Mouse (Mus musculus) ES-E14 (cell line): Measurements from ENCODE around the gene Tmem165. TPM values are rescaled to one million over a fixed set of nuclear protein-coding genes. Genes with fewer than 3 reads are reported as not detected.

ENCODE experiments used
- DNase-seq: peaks from one replicate; pipeline ENCODE4 v3.0.0-alpha.2; 2013; ENCODE audit warnings: low read depth, low spot score
- H3K27ac ChIP-seq: 2 replicates; pipeline ENCODE4 v1.5.1; 2012; ENCODE audit warnings: low read depth, mild to moderate bottlenecking, low read length, moderate library complexity, mixed read lengths; ENCODE audit not compliant: poor library complexity, insufficient read depth, severe bottlenecking
- H3K36me3 ChIP-seq: 2 replicates; pipeline ENCODE4 v1.6.1; 2012; ENCODE audit warnings: mild to moderate bottlenecking, low read length, moderate library complexity, mixed read lengths; ENCODE audit not compliant: control insufficient read depth, poor library complexity, insufficient read depth, severe bottlenecking
- H3K4me1 ChIP-seq, 2 experiments: fragments of 150-350 bp in 1 of 2; sonication (generic) in 1 of 2; 2 replicates each; pipeline ENCODE4 v1.6.1; 2012; ENCODE audit warnings: low read length in 2 of 2, mild to moderate bottlenecking in 1 of 2, mixed read lengths in 1 of 2; ENCODE audit not compliant: control insufficient read depth in 2 of 2, insufficient read depth in 2 of 2, poor library complexity in 1 of 2
- H3K4me3 ChIP-seq, 2 experiments: fragments of 150-350 bp in 1 of 2; sonication (generic) in 1 of 2; 2 replicates each; pipeline ENCODE4 v1.5.1; 2012; ENCODE audit warnings: low read length in 2 of 2, low read depth in 1 of 2, mild to moderate bottlenecking in 1 of 2, mixed read lengths in 1 of 2; ENCODE audit not compliant: insufficient read depth in 1 of 2, poor library complexity in 1 of 2, severe bottlenecking in 1 of 2
- H3K9ac ChIP-seq: 2 replicates; pipeline ENCODE4 v1.6.1; 2012; ENCODE audit warnings: low read depth, mild to moderate bottlenecking, low read length, mixed read lengths; ENCODE audit not compliant: poor library complexity, insufficient read depth, severe bottlenecking
- H3K9me3 ChIP-seq: fragments of 150-350 bp; sonication (generic); 2 replicates; pipeline ENCODE4 v1.6.1; 2012; ENCODE audit warnings: low read depth, mild to moderate bottlenecking, low read length; ENCODE audit not compliant: control insufficient read depth, insufficient read depth
- CHD2 ChIP-seq: IDR thresholded peaks from 2 replicates; pipeline ENCODE4 v1.6.1; 2014; ENCODE audit warnings: mild to moderate bottlenecking, low read depth, low read length, inconsistent platforms
- HCFC1 ChIP-seq: IDR thresholded peaks from 2 replicates; pipeline ENCODE4 v1.6.1; 2012; ENCODE audit warnings: low read length, inconsistent platforms, borderline replicate concordance; ENCODE audit not compliant: insufficient read depth
- MAFK ChIP-seq: IDR thresholded peaks from 2 replicates; pipeline ENCODE4 v1.6.1; 2014; ENCODE audit warnings: mild to moderate bottlenecking, low read depth, low read length, inconsistent platforms; ENCODE audit not compliant: insufficient read depth
- ZC3H11A ChIP-seq: IDR thresholded peaks from 2 replicates; pipeline ENCODE4 v1.6.1; 2012; ENCODE audit warnings: low read depth, mild to moderate bottlenecking, inconsistent platforms, low read length, borderline replicate concordance
- ZNF384 ChIP-seq: IDR thresholded peaks from 2 replicates; pipeline ENCODE4 v1.6.1; 2012; ENCODE audit warnings: low read depth, low read length, inconsistent platforms
- in situ Hi-C, 2 experiments: fragments of 600-800 bp; cut with MboI; formaldehyde crosslinking; loops; one replicate each; pipeline ENCODE4 v1.15.1; 2025; ENCODE audit warnings: low sequenced_read_pairs in 2 of 2, inconsistent platforms in 1 of 2; ENCODE audit not compliant: unreplicated experiment in 2 of 2
- total RNA-seq: library from RNA; depleted of rRNA; stranded (reverse); fragments of 300-350 nt; gene quantifications from 2 replicates; pipeline ENCODE4 v1.2.3, GENCODE M21; 2012

The Tmem165 gene
- total RNA-seq, 1 experiment, result 104 TPM

DNA sequence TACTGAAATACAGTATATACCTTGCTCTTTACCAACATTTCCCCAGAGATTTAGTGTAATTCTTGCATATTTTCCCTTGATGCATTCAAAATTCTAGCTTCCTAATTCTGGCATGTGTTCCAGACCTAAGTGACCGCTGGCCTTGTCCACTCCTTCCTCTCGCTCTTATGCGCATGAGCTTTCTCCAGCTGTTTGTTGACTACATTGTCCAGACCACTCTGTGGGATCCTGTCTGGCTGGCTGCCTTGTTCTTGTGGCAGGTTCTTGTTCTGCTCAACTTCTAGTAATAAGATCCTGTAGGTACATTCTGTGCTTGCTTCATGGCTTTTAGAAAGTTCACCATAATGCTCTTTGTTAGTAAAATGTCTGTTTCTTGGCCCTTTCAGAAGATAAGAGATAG lies 19.5 kb downstream of the Tmem165 start:
- Histone ChIP-seq H3K9me3 (no peaks in the 10 kb centered on the region), H3K27ac (no peak overlapping the region), H3K4me3 (no peak overlapping the region), H3K36me3 (peaks cover 26% of the 10 kb centered on the region), H3K4me1 (no peaks in the 10 kb centered on the region), H3K9ac (no peak overlapping the region)
- DNase-seq, result no peak
- in situ Hi-C loops, result no loop called here
- TF ChIP-seq ZNF384 (no peak), ZC3H11A (no peak), HCFC1 (no peak), CHD2 (no peak)

DNA sequence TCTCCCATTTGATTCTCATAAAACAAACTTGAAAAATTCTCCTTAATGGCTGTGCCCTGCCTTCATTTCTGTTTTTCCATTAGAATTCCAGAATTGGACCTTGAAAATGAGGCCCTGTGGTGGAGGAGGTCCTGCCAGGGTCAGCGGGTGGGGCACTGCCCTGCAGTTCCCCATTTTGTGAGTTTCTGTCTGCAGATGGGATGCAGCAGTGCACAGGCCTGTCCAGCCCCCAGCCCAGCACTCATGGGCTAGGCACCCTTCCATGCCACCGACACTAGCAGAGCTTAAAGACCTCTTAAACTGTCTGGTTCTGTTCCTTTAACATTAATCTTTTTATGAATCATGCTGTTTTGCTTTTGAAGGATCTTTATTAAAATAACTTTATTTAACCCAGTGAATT lies 22.2 kb downstream of the Tmem165 start:
- in situ Hi-C loops, result no loop called here
- H3K4me3 ChIP-seq, result no peak overlapping the region
- H3K9ac ChIP-seq, result no peak overlapping the region
- TF ChIP-seq ZC3H11A (no peak), ZNF384 (no peak), CHD2 (no peak), MAFK (no peak), HCFC1 (no peak)
- no peaks in the 10 kb centered on the region for H3K4me1 ChIP-seq
- no peak overlapping the region for H3K27ac ChIP-seq
- peaks cover 21% of the 10 kb centered on the region for H3K36me3 ChIP-seq
- no peaks in the 10 kb centered on the region for H3K9me3 ChIP-seq
- DNase-seq, result no peak

DNA sequence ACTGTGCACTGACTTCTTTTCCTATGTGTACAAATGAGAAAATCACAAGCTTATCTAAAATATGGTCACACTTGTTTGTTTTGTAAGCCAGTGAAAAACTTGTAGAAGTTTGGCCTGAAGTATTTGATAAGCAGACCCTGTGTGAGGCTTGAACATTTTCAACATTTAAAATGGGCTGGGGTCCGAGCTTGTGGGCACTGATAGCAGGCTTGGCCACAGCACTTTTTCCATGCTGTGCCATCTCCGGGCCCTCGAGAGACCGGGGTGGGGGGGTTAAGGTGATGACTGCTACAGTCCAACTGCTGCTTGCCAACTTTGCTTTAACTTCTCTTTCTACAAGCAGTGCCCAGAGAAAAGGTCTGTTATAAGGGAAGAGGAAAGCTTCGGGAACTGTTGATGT lies 24.4 kb downstream of the Tmem165 start:
- Histone ChIP-seq H3K27ac (no peak overlapping the region), H3K36me3 (peaks cover 17% of the 10 kb centered on the region), H3K9ac (no peak overlapping the region), H3K4me1 (no peaks in the 10 kb centered on the region), H3K9me3 (no peaks in the 10 kb centered on the region), H3K4me3 (no peak overlapping the region)
- in situ Hi-C loops, result no loop called here
- TF ChIP-seq ZNF384 (no peak), HCFC1 (no peak), MAFK (no peak), ZC3H11A (no peak), CHD2 (no peak)
- no peak for DNase-seq

DNA sequence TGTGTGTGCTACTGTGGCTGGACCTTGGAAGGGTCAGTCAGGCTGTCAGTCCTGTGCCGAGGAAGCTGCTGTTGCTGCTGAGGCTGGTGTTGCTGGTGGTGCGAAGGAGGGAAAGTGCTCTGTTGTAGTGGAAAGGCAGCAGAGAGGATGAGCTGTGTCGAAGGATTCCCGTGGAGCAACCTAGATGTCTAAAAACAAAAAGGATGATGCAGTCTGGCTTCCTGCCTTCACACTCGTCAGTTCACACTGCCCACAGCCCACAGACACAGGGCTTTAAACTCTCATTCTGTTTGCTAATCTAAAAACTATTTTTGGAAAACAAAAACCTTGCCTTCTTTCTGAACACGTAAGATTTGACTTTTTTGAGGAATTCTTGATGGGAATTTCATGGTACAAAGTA lies 33.0 kb downstream of the Tmem165 start:
- DNase-seq, result no peak
- no peak overlapping the region for H3K4me3 ChIP-seq
- in situ Hi-C loops, result no loop called here
- no peaks in the 10 kb centered on the region for H3K4me1 ChIP-seq
- TF ChIP-seq HCFC1 (no peak), MAFK (no peak), ZNF384 (no peak), ZC3H11A (no peak), CHD2 (no peak)
- peaks cover 4% of the 10 kb centered on the region for H3K36me3 ChIP-seq
- H3K9me3 ChIP-seq, result no peaks in the 10 kb centered on the region
- no peak overlapping the region for H3K9ac ChIP-seq
- no peak overlapping the region for H3K27ac ChIP-seq

DNA sequence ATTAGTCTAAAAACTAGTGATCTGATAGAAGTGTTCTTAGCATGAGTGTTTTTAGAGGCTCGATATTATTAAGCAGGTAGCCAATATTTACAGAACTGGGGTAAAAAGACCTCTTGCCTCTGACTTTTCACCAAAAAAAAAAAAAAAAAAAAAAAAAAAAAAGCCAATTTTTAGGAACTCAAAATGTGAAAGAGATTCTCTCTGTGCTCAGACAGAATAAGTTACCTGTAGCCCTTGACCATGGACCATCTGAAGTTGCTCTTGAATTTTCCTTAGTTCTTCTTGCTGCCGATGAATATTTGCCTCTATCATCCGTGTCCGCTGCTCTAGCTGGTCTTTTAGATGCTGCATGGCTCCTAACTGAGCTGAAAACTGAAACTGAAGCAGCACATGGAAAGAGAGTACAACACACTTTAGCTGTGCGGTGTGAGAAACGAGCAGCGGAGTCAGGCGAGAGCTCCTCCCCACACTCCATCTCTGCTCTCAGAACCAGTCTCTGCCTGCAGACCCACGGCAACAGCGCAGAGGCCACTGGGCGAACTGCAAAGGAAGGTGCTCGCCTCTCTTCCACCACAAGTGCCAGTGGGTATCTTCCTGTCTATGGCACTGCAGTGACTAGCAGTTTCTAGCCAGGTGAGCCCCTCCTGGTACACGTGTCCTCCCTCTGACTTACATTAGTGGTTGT lies 47.6 kb downstream of the Tmem165 start:
- Histone ChIP-seq H3K36me3 (peaks cover 11% of the 10 kb centered on the region), H3K9me3 (no peaks in the 10 kb centered on the region), H3K27ac (no peak overlapping the region), H3K4me1 (no peaks in the 10 kb centered on the region), H3K9ac (no peak overlapping the region), H3K4me3 (no peak overlapping the region)
- DNase-seq, result no peak
- in situ Hi-C loops, result no loop called here
- TF ChIP-seq ZNF384 (peak; percentile 78; the same call in 1 of the 2 replicates), HCFC1 (no peak), MAFK (no peak), CHD2 (no peak)
